In the genomic region with DNA sequence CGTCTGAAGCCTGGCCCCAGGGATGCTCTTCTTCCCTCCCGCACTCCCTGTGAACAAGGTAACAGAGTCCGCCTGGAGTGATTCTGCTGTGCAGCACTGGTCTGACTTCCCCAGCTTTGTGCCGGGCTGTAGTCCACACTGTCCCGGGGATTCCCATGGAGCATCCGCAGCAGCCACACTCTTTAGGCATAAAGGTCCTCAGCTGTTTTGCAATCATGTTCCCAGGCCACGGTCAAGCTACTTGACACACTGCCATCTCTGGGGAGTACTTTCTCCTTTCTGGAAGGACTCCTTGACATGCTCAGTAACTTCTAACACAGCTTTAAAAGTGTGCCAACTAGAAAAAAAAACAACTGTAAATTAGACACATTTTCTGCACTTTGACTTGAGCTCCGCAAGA, we compare ENCODE assay signal across 9 mouse cellular contexts.
DNase-seq lines count a peak whose midpoint lies in the region; TF ChIP-seq lines count a peak whose summit lies in the region.
"Had no signal": no experiment of that assay in that cellular context is flagged by ENCODE, and none has a peak within 500 bp of the region (broad histone marks: within the 10 kb centered on the region; RNA-seq: fewer than 3 reads in every experiment).

No protein-coding gene starts in this region.

- intact Hi-C loops in gastrocnemius, postnatal 14 days (cut with DNase I; ENCODE audit: low total_unique reads), result no loop called here

- no peaks in the 10 kb centered on the region for H3K27me3 ChIP-seq in C2C12 (ENCODE audit: control insufficient read depth, insufficient read depth, insufficient read length)
- H3K27me3 ChIP-seq: liver, embryonic 15.5 days had no signal

- no peaks in the 10 kb centered on the region for H3K79me3 ChIP-seq in C2C12 (ENCODE audit: low read depth)

- no peaks in the 10 kb centered on the region for H3K36me3 ChIP-seq in C2C12 (ENCODE audit: control insufficient read depth, insufficient read depth)
- H3K36me3 ChIP-seq: liver, embryonic 15.5 days had no signal

- no peaks in the 10 kb centered on the region for H3K79me2 ChIP-seq in C2C12 (ENCODE audit: control insufficient read depth, insufficient read depth)

- no peak for TF ChIP-seq CTCF in C2C12 (IDR thresholded peaks at IDR 0.05; ENCODE audit: control insufficient read depth, insufficient read depth, insufficient read length)

- DNase-seq in gastrocnemius, postnatal 14 days, result peak; percentile 10
- DNase-seq in gastrocnemius, postnatal 4 days (ENCODE audit: low spot score in 2 of 2), result no peak
- peak; percentile 41 to 49 for DNase-seq in heart, adult 9 months (ENCODE audit: low spot score in 2 of 2)
- DNase-seq in kidney, postnatal 36 days, result peak; percentile 43 to 58
- no peak for DNase-seq in layer of hippocampus, adult 9-10 months (ENCODE audit: low spot score)
- DNase-seq in natural killer cell, adult 2 months (ENCODE audit: low spot score in 2 of 2), result no peak
- no peak for DNase-seq in left cerebral cortex, adult 18-20 months (ENCODE audit: low spot score in 2 of 2)

- peak overlapping the region; percentile 31 for H3ac ChIP-seq in C2C12 (ENCODE audit: control insufficient read depth, insufficient read length, low read depth)

- no peak overlapping the region for H3K4me3 ChIP-seq in C2C12 (ENCODE audit: insufficient read depth, poor library complexity, severe bottlenecking)
- H3K4me3 ChIP-seq: liver, embryonic 15.5 days had no signal

TF ChIP-seq in C2C12, 6 proteins besides CTCF, POLR2A, EP300 and RAD21:
- no peak for TF ChIP-seq FOSL1 (IDR thresholded peaks at IDR 0.05; ENCODE audit: insufficient read depth, low read length, poor library complexity, severe bottlenecking)
- TF ChIP-seq MYOD1 (IDR thresholded peaks at IDR 0.05; ENCODE audit: control insufficient read depth, insufficient read length, low read depth), result no peak
- no peak for TF ChIP-seq USF1 (IDR thresholded peaks at IDR 0.05; ENCODE audit: low read depth)
- TF ChIP-seq MAX (IDR thresholded peaks at IDR 0.05), result no peak
- TF ChIP-seq CEBPB (IDR thresholded peaks at IDR 0.05; ENCODE audit: low read depth), result peak; percentile 68

Comparison
In these comparisons a context has a peak if more than half of its experiments do, and no peak if none do; other contexts are left out.
1. DNase-seq: peak in gastrocnemius, postnatal 14 days (single experiment), heart, adult 9 months (2 of 2) and kidney, postnatal 36 days (2 of 2); none in gastrocnemius, postnatal 4 days (0 of 2), layer of hippocampus, adult 9-10 months (single experiment), natural killer cell, adult 2 months (0 of 2) and left cerebral cortex, adult 18-20 months (0 of 2).